Mouse (Mus musculus): Measurements from ENCODE around the gene Tgm5.

GRCm38 (mm10) chr2:121132822-121133221, 47.2 kb upstream of the Tgm5 start:
- TF ChIP-seq CTCF (IDR thresholded peaks at IDR 0.05; ENCODE audit: extremely low read depth, insufficient read length, insufficient replicate concordance, low read depth, low read length) (no peak), POLR2A (IDR thresholded peaks at IDR 0.05; ENCODE audit: low read depth, low read length) (no peak)
